Mouse (Mus musculus) limb, embryonic 11.5 days (tissue): Measurements from ENCODE around the gene Zscan4-ps2. TPM values are rescaled to one million over a fixed set of nuclear protein-coding genes. Genes with fewer than 3 reads are reported as not detected.
"Not testable (repeated sequence)": the region's sequence is repeated elsewhere in the genome, so short reads cannot be mapped to it uniquely, and the experiment has no call there.

Source experiments
- ATAC-seq: fragments of 200-750 bp; cut with Nextera tagmentation; 2 replicates; pipeline ENCODE4 v1.8.0; 2017; ENCODE audit warnings: low read depth; ENCODE audit not compliant: insufficient number of reproducible peaks, low FRiP score, low TSS enrichment
- DNase-seq: peaks from one replicate; pipeline ENCODE4 v3.0.0-alpha.2; 2015; ENCODE audit warnings: low spot score
- H3K27ac ChIP-seq: fragments of 300-500 bp; sonication (generic); replicated peaks from 2 replicates; pipeline ENCODE4 v1.5.1; 2014; ENCODE audit warnings: low read depth, mild to moderate bottlenecking, low read length
- H3K27me3 ChIP-seq: fragments of 300-500 bp; sonication (generic); 2 replicates; pipeline ENCODE4 v1.6.1; 2014; ENCODE audit warnings: mild to moderate bottlenecking, low read length, mixed read lengths; ENCODE audit not compliant: control insufficient read depth, insufficient read depth
- H3K36me3 ChIP-seq: fragments of 300-500 bp; sonication (generic); 2 replicates; pipeline ENCODE4 v1.6.1; 2014; ENCODE audit warnings: mild to moderate bottlenecking, low read length, moderate library complexity, mixed read lengths; ENCODE audit not compliant: control insufficient read depth, insufficient read depth
- H3K4me1 ChIP-seq: fragments of 300-500 bp; sonication (generic); 2 replicates; pipeline ENCODE4 v1.6.1; 2014; ENCODE audit warnings: low read length, mixed read lengths; ENCODE audit not compliant: control insufficient read depth, insufficient read depth
- H3K4me2 ChIP-seq: fragments of 300-500 bp; sonication (generic); 2 replicates; pipeline ENCODE4 v1.6.1; 2014; ENCODE audit warnings: low read depth, mild to moderate bottlenecking, moderate library complexity; ENCODE audit not compliant: severe bottlenecking
- H3K4me3 ChIP-seq: fragments of 300-500 bp; sonication (generic); 2 replicates; pipeline ENCODE4 v1.5.1; 2014; ENCODE audit warnings: low read depth, low read length
- H3K9ac ChIP-seq: fragments of 300-500 bp; sonication (generic); 2 replicates; pipeline ENCODE4 v1.6.1; 2014; ENCODE audit warnings: mild to moderate bottlenecking, low read length
- H3K9me3 ChIP-seq: fragments of 300-500 bp; sonication (generic); 2 replicates; pipeline ENCODE4 v1.6.1; 2016; ENCODE audit warnings: low read length; ENCODE audit not compliant: control insufficient read depth
- WGBS: fragments of 180-500 bp; shearing (Covaris S2); extraction: QIAGEN DNeasy Blood & Tissue Kit; methylation state at CpG from one replicate; pipeline ENCODE4 v1.1.7; 2014; 5-methylcytosine and 5-hydroxymethylcytosine counted together
- polyA plus RNA-seq: library from polyadenylated mRNA; unstranded; fragments of >200 nt; fragmentation: Nextera tagmentation; extraction: Ambion mirVana; gene quantifications from 2 replicates; pipeline ENCODE4 v1.2.1, GENCODE M21; 2014

Gene Zscan4-ps2
- polyA plus RNA-seq, result not detected in 2 replicates

DNA sequence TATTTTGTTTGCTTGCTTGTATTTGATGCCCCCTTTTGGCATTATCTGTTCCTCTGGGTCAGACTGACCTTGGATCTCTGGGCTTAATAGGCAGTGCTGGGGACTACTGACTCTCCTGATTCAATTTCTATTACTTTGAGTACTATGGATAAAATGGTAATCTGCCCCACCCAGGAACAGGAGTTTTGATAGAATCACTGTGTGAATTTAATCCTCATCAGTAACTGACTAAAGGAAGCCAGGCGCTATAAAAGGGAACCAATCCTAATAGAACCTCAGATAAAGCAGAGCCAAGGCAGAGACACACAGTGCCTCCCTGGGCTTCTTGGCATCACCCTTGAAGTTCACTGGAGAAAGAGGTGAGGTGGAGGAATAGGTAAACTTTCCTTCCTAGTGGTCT, at the start of gene Zscan4-ps2:
Gene Zscan4-ps2 (plus strand): TSS at position 301 of the 400 bp plus-strand sequence.
- not testable (repeated sequence) for H3K9ac ChIP-seq, H3K4me1 ChIP-seq, H3K36me3 ChIP-seq, H3K27me3 ChIP-seq, H3K4me3 ChIP-seq, ATAC-seq, H3K27ac ChIP-seq, H3K9me3 ChIP-seq, DNase-seq, H3K4me2 ChIP-seq
- WGBS, result 88% methylated on average over 1 of the region's 1 CpGs

Other genes with a start within 250 kb of the Zscan4-ps2 start
- not detected in 2 replicates for gene Zscan4e, start 203.6 kb upstream of the Zscan4-ps2 start, polyA plus RNA-seq
- not detected in 2 replicates for gene Zscan4f, start 116.4 kb upstream of the Zscan4-ps2 start, polyA plus RNA-seq
- not detected in 2 replicates for gene Zscan4-ps3, start 95.0 kb downstream of the Zscan4-ps2 start, polyA plus RNA-seq
- gene Vmn1r72, start 165.8 kb downstream of the Zscan4-ps2 start, polyA plus RNA-seq, result not detected in 2 replicates
- gene Vmn1r73, start 216.0 kb downstream of the Zscan4-ps2 start, polyA plus RNA-seq, result not detected in 2 replicates